Mouse (Mus musculus): ENCODE data around the gene Add1. TPM values are rescaled to one million over a fixed set of nuclear protein-coding genes. Genes with fewer than 3 reads are reported as not detected.

Add1 gene
- polyA plus RNA-seq, 1 experiment, result 376 TPM

DNA sequence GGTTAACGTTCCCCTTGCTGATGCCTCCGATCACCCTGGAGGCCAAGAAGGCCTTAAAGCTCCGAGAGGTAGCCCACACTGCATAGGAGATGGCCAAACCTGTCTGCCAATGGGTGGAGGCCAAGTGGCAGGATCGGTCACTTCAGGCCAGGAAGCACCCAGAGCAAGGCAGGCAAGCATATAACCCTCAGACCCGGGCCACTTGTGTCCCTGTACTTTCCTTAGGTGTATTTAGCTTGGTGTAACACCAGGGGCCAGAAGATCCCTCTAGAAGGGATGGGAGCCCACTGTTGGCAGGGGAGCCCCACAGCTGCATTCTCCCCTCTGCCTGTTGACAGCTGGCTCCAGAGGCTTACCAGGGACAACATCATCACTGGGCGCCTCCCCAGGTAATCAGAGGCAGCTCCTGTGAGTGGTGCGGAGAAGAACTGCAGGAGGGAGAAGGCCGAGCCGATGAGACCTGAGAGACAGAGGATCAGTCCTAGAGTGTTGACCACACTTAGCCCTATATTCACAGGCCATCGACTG lies 62.3 kb downstream of the Add1 start:
- TF ChIP-seq POLR2A (IDR thresholded peaks at IDR 0.05; ENCODE audit: extremely low read depth, insufficient read depth, low read length), result no peak
- TF ChIP-seq CTCF (IDR thresholded peaks at IDR 0.05; ENCODE audit: extremely low read depth, insufficient read depth, low read length), result no peak
- no peak overlapping the region for H3K27ac ChIP-seq (ENCODE audit: insufficient read depth, low read length)
- H3K4me3 ChIP-seq (ENCODE audit: insufficient read depth, low read length), result peak overlapping the region; percentile 75
- no peaks in the 10 kb centered on the region for H3K4me1 ChIP-seq (ENCODE audit: control insufficient read depth, insufficient read depth, low read length)

- TF ChIP-seq POLR2A (IDR thresholded peaks at IDR 0.05; ENCODE audit: extremely low read depth, insufficient read depth, low read length) (peak; percentile 88; the same call in 1 of the 2 replicates), CTCF (IDR thresholded peaks at IDR 0.05; ENCODE audit: extremely low read depth, insufficient read depth, low read length) (peak; percentile 29; the same call in 1 of the 2 replicates)
- H3K4me3 ChIP-seq (ENCODE audit: insufficient read depth, low read length), result peak within 1 kb of the TSS; percentile 75
- H3K27ac ChIP-seq (ENCODE audit: insufficient read depth, low read length), result peak within 1 kb of the TSS; percentile 30
- no peaks in the 10 kb centered on the region for H3K4me1 ChIP-seq (ENCODE audit: control insufficient read depth, insufficient read depth, low read length)
These were observed 63.2 kb downstream of the Add1 start, which contains the start of gene Mfsd10 for GRCm38 (mm10) chr5:34636481-34637287. Gene Mfsd10 (minus strand): TSS chr5:34637212.

GRCm38 (mm10) chr5:34637591-34638156 lies 64.2 kb downstream of the Add1 start:
- Histone ChIP-seq H3K27ac (ENCODE audit: insufficient read depth, low read length) (no peak overlapping the region), H3K4me3 (ENCODE audit: insufficient read depth, low read length) (no peak overlapping the region), H3K4me1 (ENCODE audit: control insufficient read depth, insufficient read depth, low read length) (no peaks in the 10 kb centered on the region)
- TF ChIP-seq CTCF (IDR thresholded peaks at IDR 0.05; ENCODE audit: extremely low read depth, insufficient read depth, low read length) (no peak), POLR2A (IDR thresholded peaks at IDR 0.05; ENCODE audit: extremely low read depth, insufficient read depth, low read length) (no peak)

DNA sequence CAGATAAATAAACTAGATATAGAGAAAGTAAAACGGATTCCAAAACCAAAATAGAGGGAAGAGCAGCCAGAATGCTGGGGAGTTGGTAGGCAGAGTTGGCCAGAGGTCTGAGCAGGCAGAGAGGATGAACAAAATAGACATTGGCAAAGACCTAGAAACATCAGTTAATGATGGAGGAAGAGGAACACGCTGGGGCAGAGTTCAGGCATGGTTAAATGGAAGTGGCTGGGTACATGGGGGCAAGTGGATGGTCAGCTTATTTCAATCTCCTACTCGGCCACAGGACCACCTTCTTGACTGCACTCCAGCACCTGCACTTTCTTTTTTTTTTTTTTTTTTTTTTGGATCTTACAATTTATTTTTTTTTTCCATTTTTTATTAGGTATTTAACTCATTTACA lies 68.5 kb downstream of the Add1 start:
- no peak for TF ChIP-seq CTCF (IDR thresholded peaks at IDR 0.05; ENCODE audit: extremely low read depth, insufficient read depth, low read length)
- no peak for TF ChIP-seq POLR2A (IDR thresholded peaks at IDR 0.05; ENCODE audit: extremely low read depth, insufficient read depth, low read length)
- no peaks in the 10 kb centered on the region for H3K4me1 ChIP-seq (ENCODE audit: control insufficient read depth, insufficient read depth, low read length)
- no peak overlapping the region for H3K27ac ChIP-seq (ENCODE audit: insufficient read depth, low read length)
- H3K4me3 ChIP-seq (ENCODE audit: insufficient read depth, low read length), result no peak overlapping the region

- no peaks in the 10 kb centered on the region for H3K4me1 ChIP-seq (ENCODE audit: control insufficient read depth, insufficient read depth, low read length)
- no peak overlapping the region for H3K4me3 ChIP-seq (ENCODE audit: insufficient read depth, low read length)
- TF ChIP-seq POLR2A (IDR thresholded peaks at IDR 0.05; ENCODE audit: extremely low read depth, insufficient read depth, low read length) (no peak), CTCF (IDR thresholded peaks at IDR 0.05; ENCODE audit: extremely low read depth, insufficient read depth, low read length) (peak; percentile 77)
- H3K27ac ChIP-seq (ENCODE audit: insufficient read depth, low read length), result no peak overlapping the region
These were observed 69.5 kb downstream of the Add1 start for GRCm38 (mm10) chr5:34642932-34643331.

GRCm38 (mm10) chr5:34647581-34647980 lies 74.1 kb downstream of the Add1 start:
- Histone ChIP-seq H3K4me1 (ENCODE audit: control insufficient read depth, insufficient read depth, low read length) (no peaks in the 10 kb centered on the region), H3K4me3 (ENCODE audit: insufficient read depth, low read length) (no peak overlapping the region), H3K27ac (ENCODE audit: insufficient read depth, low read length) (no peak overlapping the region)
- TF ChIP-seq CTCF (IDR thresholded peaks at IDR 0.05; ENCODE audit: extremely low read depth, insufficient read depth, low read length) (peak; percentile 67), POLR2A (IDR thresholded peaks at IDR 0.05; ENCODE audit: extremely low read depth, insufficient read depth, low read length) (no peak)

- H3K4me3 ChIP-seq (ENCODE audit: insufficient read depth, low read length), result no peak overlapping the region
- no peak overlapping the region for H3K27ac ChIP-seq (ENCODE audit: insufficient read depth, low read length)
- no peak for TF ChIP-seq CTCF (IDR thresholded peaks at IDR 0.05; ENCODE audit: extremely low read depth, insufficient read depth, low read length)
- TF ChIP-seq POLR2A (IDR thresholded peaks at IDR 0.05; ENCODE audit: extremely low read depth, insufficient read depth, low read length), result no peak
- no peaks in the 10 kb centered on the region for H3K4me1 ChIP-seq (ENCODE audit: control insufficient read depth, insufficient read depth, low read length)
These were observed 79.5 kb downstream of the Add1 start for GRCm38 (mm10) chr5:34652961-34653360.

GRCm38 (mm10) chr5:34654881-34655280 lies 81.4 kb downstream of the Add1 start:
- no peak for TF ChIP-seq CTCF (IDR thresholded peaks at IDR 0.05; ENCODE audit: extremely low read depth, insufficient read depth, low read length)
- no peak for TF ChIP-seq POLR2A (IDR thresholded peaks at IDR 0.05; ENCODE audit: extremely low read depth, insufficient read depth, low read length)
- H3K27ac ChIP-seq (ENCODE audit: insufficient read depth, low read length), result no peak overlapping the region
- peaks cover 3% of the 10 kb centered on the region; the same call in 1 of the 2 replicates for H3K4me1 ChIP-seq (ENCODE audit: control insufficient read depth, insufficient read depth, low read length)
- no peak overlapping the region for H3K4me3 ChIP-seq (ENCODE audit: insufficient read depth, low read length)

- Histone ChIP-seq H3K4me3 (ENCODE audit: insufficient read depth, low read length) (no peak overlapping the region), H3K4me1 (ENCODE audit: control insufficient read depth, insufficient read depth, low read length) (peaks cover 3% of the 10 kb centered on the region; the same call in 1 of the 2 replicates), H3K27ac (ENCODE audit: insufficient read depth, low read length) (no peak overlapping the region)
- TF ChIP-seq POLR2A (IDR thresholded peaks at IDR 0.05; ENCODE audit: extremely low read depth, insufficient read depth, low read length), result no peak
- TF ChIP-seq CTCF (IDR thresholded peaks at IDR 0.05; ENCODE audit: extremely low read depth, insufficient read depth, low read length), result no peak
These were observed 84.1 kb downstream of the Add1 start for GRCm38 (mm10) chr5:34657556-34657955.
